Mouse (Mus musculus): Measurements from ENCODE around the gene Wfdc18. TPM values are rescaled to one million over a fixed set of nuclear protein-coding genes. Genes with fewer than 3 reads are reported as not detected.
A peak's percentile ranks its signal among the peaks of the same experiment; 100 is the strongest.

Gene Wfdc18
- polyA plus RNA-seq, 1 experiment from 2014 or later, result not detected

DNA sequence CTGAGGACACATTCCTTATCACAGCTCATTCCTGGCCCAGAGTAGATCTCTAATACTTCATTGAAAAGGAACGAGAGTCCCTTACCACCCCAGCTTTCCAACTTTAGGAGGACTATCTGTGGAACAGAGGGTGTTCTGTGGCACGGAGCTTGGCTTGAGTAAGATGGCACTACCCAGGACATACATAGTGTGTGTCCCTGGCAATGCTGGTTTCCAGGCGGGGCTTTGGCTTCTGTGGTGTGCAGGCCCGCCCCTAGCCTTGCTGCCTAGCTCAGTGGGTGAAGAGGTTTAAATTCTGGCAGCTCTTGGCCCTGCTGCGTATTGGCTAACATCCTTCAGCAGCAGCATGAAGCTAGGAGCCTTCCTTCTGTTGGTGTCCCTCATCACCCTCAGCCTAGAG lies 37.9 kb downstream of the Wfdc18 start, which contains the start of gene Wfdc21:
Wfdc21 (plus strand) TSS at position 260 of the 400 bp plus-strand sequence.
- H3K4me2 ChIP-seq, result no peak within 1 kb of the TSS
- peaks cover 54% of the 10 kb centered on the region for H3K27me3 ChIP-seq
- H3K4me3 ChIP-seq, result no peak within 1 kb of the TSS
- no peaks in the 10 kb centered on the region for H3K9me3 ChIP-seq
- no peaks in the 10 kb centered on the region for H3K4me1 ChIP-seq (replicated peaks)
- 80% methylated on average over 5 of the region's 5 CpGs for WGBS
- no peak within 1 kb of the TSS for H3K9ac ChIP-seq
- no peaks in the 10 kb centered on the region for H3K36me3 ChIP-seq
- ATAC-seq (ENCODE audit: low FRiP score), result no peak
- H3K27ac ChIP-seq, result no peak within 1 kb of the TSS

DNA sequence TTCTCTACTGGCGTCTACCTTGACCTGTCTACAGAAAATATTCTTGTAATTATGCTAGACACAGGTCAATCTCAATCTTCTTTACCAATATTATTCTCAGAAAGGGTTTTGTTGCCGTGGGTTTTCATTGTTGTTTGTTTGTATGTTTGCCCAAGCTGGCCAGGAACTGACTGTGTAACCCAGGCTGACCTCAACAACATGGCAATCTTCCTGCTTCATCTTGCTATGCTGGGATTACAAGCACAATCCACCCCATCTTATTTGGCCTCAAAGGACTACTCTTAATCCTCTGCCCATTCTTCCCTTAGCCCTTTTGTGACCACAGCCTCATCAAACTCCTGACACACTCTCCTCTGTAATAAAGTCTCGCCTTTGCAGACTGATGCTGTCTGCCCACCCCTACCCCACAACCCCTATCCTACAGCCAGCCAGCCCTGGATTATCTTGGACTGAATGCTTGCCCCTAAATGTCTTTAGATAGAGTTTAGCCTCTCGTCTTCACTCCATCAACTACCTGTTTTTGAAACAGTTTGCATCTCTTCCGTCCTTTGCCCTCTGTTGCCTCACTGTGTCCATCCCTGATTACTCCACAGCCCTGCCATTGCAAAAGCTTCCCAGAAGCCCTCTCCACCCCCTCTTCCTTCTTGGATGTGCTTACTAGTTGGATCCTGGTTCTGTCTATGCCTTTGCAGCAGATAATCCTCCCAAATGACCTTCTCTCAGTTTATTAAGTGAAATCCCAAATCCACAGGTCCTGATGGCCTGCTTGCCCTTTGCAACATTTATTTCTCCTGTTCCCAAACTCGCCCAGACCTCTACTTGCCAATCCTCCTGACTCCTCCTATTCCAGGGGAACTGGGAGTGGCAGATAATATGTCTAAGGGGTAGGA lies 38.8 kb downstream of the Wfdc18 start:
- Histone ChIP-seq H3K9ac (no peak overlapping the region), H3K4me1 (replicated peaks) (no peaks in the 10 kb centered on the region), H3K27me3 (peaks cover 64% of the 10 kb centered on the region), H3K27ac (no peak overlapping the region), H3K9me3 (no peaks in the 10 kb centered on the region), H3K4me2 (no peak overlapping the region), H3K4me3 (no peak overlapping the region), H3K36me3 (no peaks in the 10 kb centered on the region)
- 78% methylated on average over 6 of the region's 6 CpGs for WGBS
- ATAC-seq (ENCODE audit: low FRiP score), result no peak

DNA sequence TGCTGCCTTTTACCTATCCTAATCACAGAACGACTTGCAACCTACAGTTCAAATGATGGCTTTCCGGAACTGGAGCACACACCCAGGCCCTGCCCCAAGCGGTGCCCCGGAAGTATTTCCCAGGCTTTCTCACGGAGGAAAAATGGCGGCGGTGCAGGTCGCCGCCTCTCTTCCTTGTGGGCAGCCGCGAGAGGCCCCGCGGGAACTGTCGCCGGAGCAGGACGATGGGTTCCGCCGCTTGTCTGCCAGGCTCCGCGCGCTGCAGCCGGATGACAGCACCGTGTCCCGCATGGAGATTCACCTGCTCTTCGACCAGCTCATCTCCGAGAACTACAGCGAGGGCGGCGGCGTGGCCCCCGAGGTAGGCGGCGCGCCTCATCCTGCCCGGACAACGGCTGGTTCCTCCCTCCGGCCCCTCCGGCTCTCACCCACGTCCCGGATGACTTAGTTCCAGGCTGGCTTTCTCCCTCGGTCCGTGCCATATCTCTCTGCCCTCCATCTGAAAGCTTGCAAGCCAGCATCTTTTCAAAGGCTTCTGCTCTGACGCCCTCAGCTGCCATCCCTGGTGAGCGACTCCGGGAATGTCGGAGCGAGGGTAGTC lies 44.9 kb downstream of the Wfdc18 start, which contains the start of gene Heatr6:
Heatr6 (plus strand) TSS at position 116 of the 601 bp plus-strand sequence.
- Histone ChIP-seq H3K4me1 (replicated peaks) (peaks cover 27% of the 10 kb centered on the region), H3K36me3 (peaks cover 27% of the 10 kb centered on the region), H3K4me2 (peak within 1 kb of the TSS; percentile 75), H3K9ac (peak within 1 kb of the TSS; percentile 92), H3K27ac (peak within 1 kb of the TSS; percentile 95), H3K9me3 (no peaks in the 10 kb centered on the region), H3K27me3 (peaks cover 26% of the 10 kb centered on the region), H3K4me3 (peak within 1 kb of the TSS; percentile 88)
- ATAC-seq (ENCODE audit: low FRiP score), result peak; percentile 98
- WGBS, result 0% methylated on average over 47 of the region's 47 CpGs

DNA sequence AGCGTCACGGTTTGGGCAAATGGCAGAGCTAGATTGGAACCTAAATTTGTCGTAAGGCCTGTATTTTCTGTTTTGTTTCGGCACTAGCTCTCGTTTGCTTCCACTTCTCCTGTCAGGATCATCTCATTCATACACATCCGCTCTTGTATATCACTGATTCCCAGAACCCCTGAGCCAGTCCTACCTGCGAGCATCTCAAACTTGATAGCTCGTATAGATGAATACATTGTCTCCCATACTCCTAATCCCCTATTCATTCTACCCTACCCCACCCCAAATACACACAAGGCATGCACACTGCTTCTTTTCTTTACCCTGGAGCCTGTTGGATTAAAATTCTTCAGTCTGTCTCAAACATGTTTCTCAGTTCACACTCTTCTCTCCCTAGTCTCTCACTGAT lies 45.4 kb downstream of the Wfdc18 start:
- ATAC-seq (ENCODE audit: low FRiP score), result no peak
- H3K4me3 ChIP-seq, result peak overlapping the region; percentile 88
- peak overlapping the region; percentile 92 for H3K9ac ChIP-seq
- H3K9me3 ChIP-seq, result no peaks in the 10 kb centered on the region
- H3K4me2 ChIP-seq, result peak overlapping the region; percentile 75
- H3K36me3 ChIP-seq, result peaks cover 32% of the 10 kb centered on the region
- 10% methylated on average over 8 of the region's 8 CpGs for WGBS
- H3K4me1 ChIP-seq (replicated peaks), result peaks cover 27% of the 10 kb centered on the region
- peaks cover 20% of the 10 kb centered on the region for H3K27me3 ChIP-seq
- H3K27ac ChIP-seq, result peak overlapping the region; percentile 95

Other genes with a start within 250 kb of the Wfdc18 start
- gene Mmp28, start 245.9 kb upstream of the Wfdc18 start, polyA plus RNA-seq (2015; fragmentation: Nextera tagmentation; extraction: Ambion mirVana), result 3.5 and 3.8 TPM in 2 replicates
- 14.7 and 16.4 TPM in 2 replicates for gene Taf15, start 235.9 kb upstream of the Wfdc18 start, polyA plus RNA-seq (2015; fragmentation: Nextera tagmentation; extraction: Ambion mirVana)
- gene Heatr9, start 186.8 kb upstream of the Wfdc18 start, polyA plus RNA-seq (2015; fragmentation: Nextera tagmentation; extraction: Ambion mirVana), result not detected in 2 replicates
- not detected in 2 replicates for gene Ccl5, start 178.5 kb upstream of the Wfdc18 start, polyA plus RNA-seq (2015; fragmentation: Nextera tagmentation; extraction: Ambion mirVana)
- 1.9 and 4.1 TPM in 2 replicates for gene Ccl9, start 130.4 kb upstream of the Wfdc18 start, polyA plus RNA-seq (2015; fragmentation: Nextera tagmentation; extraction: Ambion mirVana)
- 2.3 and 2.7 TPM in 2 replicates for gene Ccl6, start 115.9 kb upstream of the Wfdc18 start, polyA plus RNA-seq (2015; fragmentation: Nextera tagmentation; extraction: Ambion mirVana)
- gene Rpl9-ps1, start 63.4 kb upstream of the Wfdc18 start, polyA plus RNA-seq (2015; fragmentation: Nextera tagmentation; extraction: Ambion mirVana), result not detected in 2 replicates
- 1.6 and 1.8 TPM in 2 replicates for gene Ccl3, start 59.7 kb upstream of the Wfdc18 start, polyA plus RNA-seq (2015; fragmentation: Nextera tagmentation; extraction: Ambion mirVana)
- 0.53 and 0.71 TPM in 2 replicates for gene Ccl4, start 46.4 kb upstream of the Wfdc18 start, polyA plus RNA-seq (2015; fragmentation: Nextera tagmentation; extraction: Ambion mirVana)
- gene Wfdc17, start 5.0 kb upstream of the Wfdc18 start, polyA plus RNA-seq (2015; fragmentation: Nextera tagmentation; extraction: Ambion mirVana), result 0.35 TPM in 1 of 2 replicates, not detected in the other
- gene Wfdc21, start 37.9 kb downstream of the Wfdc18 start, polyA plus RNA-seq (2015; fragmentation: Nextera tagmentation; extraction: Ambion mirVana), result 0.53 TPM in 1 of 2 replicates, not detected in the other
- 36.0 and 39.8 TPM in 2 replicates for gene Heatr6, start 44.7 kb downstream of the Wfdc18 start, polyA plus RNA-seq (2015; fragmentation: Nextera tagmentation; extraction: Ambion mirVana)
- 0.10 and 0.19 TPM in 2 replicates for gene Hnf1b, start 141.0 kb downstream of the Wfdc18 start, polyA plus RNA-seq (2015; fragmentation: Nextera tagmentation; extraction: Ambion mirVana)
- 27.1 and 27.8 TPM in 2 replicates for gene Ddx52, start 233.0 kb downstream of the Wfdc18 start, polyA plus RNA-seq (2015; fragmentation: Nextera tagmentation; extraction: Ambion mirVana)